Mouse (Mus musculus) thymus, adult 18-20 months (tissue): ENCODE measurements around the gene Lep.

ENCODE experiments used
- DNase-seq, 2 experiments: peaks; one replicate each; pipeline ENCODE4 v3.0.0; 2022; ENCODE audit warnings: mixed read lengths in 2 of 2

The Lep gene

DNA sequence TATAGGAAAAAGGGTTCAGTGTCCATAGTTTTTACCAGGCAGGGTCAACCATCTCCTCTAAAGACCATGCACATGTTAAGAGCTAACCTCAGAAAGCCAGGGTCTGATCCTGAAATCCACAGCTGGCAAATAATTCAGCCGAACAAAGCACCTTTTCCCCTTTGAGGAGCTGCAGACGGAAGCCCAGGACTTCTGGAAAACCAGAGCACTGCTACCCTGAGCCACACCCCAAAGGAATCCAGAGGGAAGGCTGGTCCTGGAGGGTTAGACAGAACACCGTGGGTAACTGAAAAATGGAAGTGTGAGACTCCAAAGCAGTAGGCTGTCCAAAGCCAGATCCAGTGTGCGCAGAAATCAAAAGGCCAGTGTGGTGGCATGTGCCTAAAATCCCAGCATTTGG lies 58.9 kb downstream of the Lep start:
- DNase-seq, result no peak

DNA sequence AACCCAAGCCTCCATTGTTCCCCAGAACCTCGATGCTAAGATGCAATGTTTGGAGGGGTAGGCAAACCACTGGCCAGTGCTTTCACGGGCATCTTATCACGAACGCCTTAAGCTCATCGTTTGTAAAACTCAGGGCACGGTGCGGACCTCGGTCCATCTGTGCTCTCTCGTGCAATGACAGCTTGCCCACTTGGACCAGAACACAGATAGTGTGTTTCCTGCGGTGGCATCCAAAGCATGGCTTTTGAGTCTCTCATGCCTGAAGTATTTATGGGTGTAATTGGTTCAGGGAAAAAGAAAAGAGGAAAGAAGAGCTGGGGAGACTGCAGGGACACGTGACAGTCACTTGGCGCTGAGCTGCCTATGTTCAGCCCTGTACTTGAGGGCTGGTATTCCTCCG lies 60.0 kb downstream of the Lep start:
- no peak for DNase-seq
